Mouse (Mus musculus): ENCODE data around the gene Arsb. TPM values are rescaled to one million over a fixed set of nuclear protein-coding genes. Genes with fewer than 3 reads are reported as not detected.

The Arsb gene
- total and polyA plus RNA-seq, 2 experiments from 2014 or later, result 13.6 to 16.3 TPM

- Histone ChIP-seq H3K9ac (no peak overlapping the region), H3K36me3 (ENCODE audit: insufficient read depth) (no peaks in the 10 kb centered on the region), H3K9me3 (ENCODE audit: low read length) (no peaks in the 10 kb centered on the region), H3K27ac (ENCODE audit: low read depth, low read length) (peak overlapping the region; percentile 62), H3K4me3 (ENCODE audit: low read depth, low read length) (no peak overlapping the region), H3K4me1 (ENCODE audit: insufficient read depth) (peaks cover 11% of the 10 kb centered on the region; the same call in 1 of the 2 replicates), H3K4me2 (ENCODE audit: low read depth) (no peak overlapping the region), H3K27me3 (ENCODE audit: insufficient read depth, low read length) (no peaks in the 10 kb centered on the region)
- TF ChIP-seq CTCF (IDR thresholded peaks at IDR 0.05; ENCODE audit: low read depth), result no peak
- DNase-seq, result no peak
- peak; percentile 26; the same call in 1 of the 2 replicates for ATAC-seq
- WGBS, result 21% methylated on average over 2 of the region's 2 CpGs
Observed at GRCm38 (mm10) chr13:93839721-93840120, 68.3 kb downstream of the Arsb start.

GRCm38 (mm10) chr13:93840146-93840545, 68.7 kb downstream of the Arsb start:
- no peak for TF ChIP-seq CTCF (IDR thresholded peaks at IDR 0.05; ENCODE audit: low read depth)
- Histone ChIP-seq H3K4me3 (ENCODE audit: low read depth, low read length) (no peak overlapping the region), H3K4me1 (ENCODE audit: insufficient read depth) (peaks cover 11% of the 10 kb centered on the region; the same call in 1 of the 2 replicates), H3K27me3 (ENCODE audit: insufficient read depth, low read length) (no peaks in the 10 kb centered on the region), H3K4me2 (ENCODE audit: low read depth) (no peak overlapping the region), H3K36me3 (ENCODE audit: insufficient read depth) (no peaks in the 10 kb centered on the region), H3K9me3 (ENCODE audit: low read length) (no peaks in the 10 kb centered on the region), H3K9ac (no peak overlapping the region), H3K27ac (ENCODE audit: low read depth, low read length) (no peak overlapping the region)
- WGBS, result 79% methylated on average over 2 of the region's 2 CpGs
- DNase-seq (no peak), ATAC-seq (no peak)

GRCm38 (mm10) chr13:93846831-93847518, 75.5 kb downstream of the Arsb start:
- Histone ChIP-seq H3K27me3 (ENCODE audit: insufficient read depth, low read length) (no peaks in the 10 kb centered on the region), H3K36me3 (ENCODE audit: insufficient read depth) (no peaks in the 10 kb centered on the region), H3K4me3 (ENCODE audit: low read depth, low read length) (no peak overlapping the region), H3K4me1 (ENCODE audit: insufficient read depth) (no peaks in the 10 kb centered on the region), H3K27ac (ENCODE audit: low read depth, low read length) (no peak overlapping the region), H3K4me2 (ENCODE audit: low read depth) (no peak overlapping the region), H3K9me3 (ENCODE audit: low read length) (no peaks in the 10 kb centered on the region), H3K9ac (no peak overlapping the region)
- no peak for DNase-seq
- 77% methylated on average over 10 of the region's 10 CpGs for WGBS
- no peak for TF ChIP-seq CTCF (IDR thresholded peaks at IDR 0.05; ENCODE audit: low read depth)
- no peak for ATAC-seq

GRCm38 (mm10) chr13:93847614-93848013, 76.2 kb downstream of the Arsb start:
- WGBS, result 61% methylated on average over 4 of the region's 4 CpGs
- Histone ChIP-seq H3K4me1 (ENCODE audit: insufficient read depth) (no peaks in the 10 kb centered on the region), H3K36me3 (ENCODE audit: insufficient read depth) (no peaks in the 10 kb centered on the region), H3K27ac (ENCODE audit: low read depth, low read length) (no peak overlapping the region), H3K4me2 (ENCODE audit: low read depth) (no peak overlapping the region), H3K9ac (no peak overlapping the region), H3K27me3 (ENCODE audit: insufficient read depth, low read length) (no peaks in the 10 kb centered on the region), H3K9me3 (ENCODE audit: low read length) (no peaks in the 10 kb centered on the region), H3K4me3 (ENCODE audit: low read depth, low read length) (no peak overlapping the region)
- DNase-seq (no peak), ATAC-seq (no peak)
- no peak for TF ChIP-seq CTCF (IDR thresholded peaks at IDR 0.05; ENCODE audit: low read depth)

- 93% methylated on average over 6 of the region's 6 CpGs for WGBS
- H3K4me1 ChIP-seq (ENCODE audit: insufficient read depth), result no peaks in the 10 kb centered on the region
- H3K36me3 ChIP-seq (ENCODE audit: insufficient read depth), result no peaks in the 10 kb centered on the region
- H3K4me3 ChIP-seq (ENCODE audit: low read depth, low read length), result no peak overlapping the region
- H3K9me3 ChIP-seq (ENCODE audit: low read length), result no peaks in the 10 kb centered on the region
- H3K27me3 ChIP-seq (ENCODE audit: insufficient read depth, low read length), result no peaks in the 10 kb centered on the region
- ATAC-seq (no peak), DNase-seq (no peak)
- TF ChIP-seq CTCF (IDR thresholded peaks at IDR 0.05; ENCODE audit: low read depth), result no peak
- H3K27ac ChIP-seq (ENCODE audit: low read depth, low read length), result no peak overlapping the region
- no peak overlapping the region for H3K4me2 ChIP-seq (ENCODE audit: low read depth)
- H3K9ac ChIP-seq, result no peak overlapping the region
Observed at GRCm38 (mm10) chr13:93848615-93849014, 77.2 kb downstream of the Arsb start.

DNA sequence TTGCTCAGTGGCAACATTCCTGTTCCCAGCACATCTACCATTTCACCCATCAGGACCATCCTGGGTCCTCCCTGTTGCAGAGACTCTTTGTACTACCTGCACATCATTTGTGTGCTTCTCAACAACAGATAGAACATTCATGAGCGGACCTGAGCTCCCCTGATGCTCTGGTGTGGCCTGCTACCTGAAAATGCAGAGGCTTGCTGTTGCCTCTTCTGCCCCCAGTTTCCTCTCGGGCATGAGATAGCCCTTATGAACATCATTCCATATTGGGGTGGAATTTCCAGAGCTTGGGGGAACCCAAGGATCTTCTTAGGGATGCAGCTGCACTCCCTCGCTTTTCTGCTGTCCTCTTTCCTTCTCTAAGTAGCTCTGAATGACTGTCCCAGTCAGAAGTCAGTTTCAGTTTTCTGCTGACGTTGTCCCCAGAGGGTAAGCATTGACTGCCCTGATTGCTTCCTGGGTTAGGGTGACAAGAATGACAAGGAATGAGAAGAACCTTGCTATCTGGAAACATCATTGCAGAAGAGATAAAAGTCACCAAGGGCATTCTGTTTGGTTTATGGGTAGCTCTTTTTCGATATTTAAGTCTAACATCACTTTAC, 78.4 kb downstream of the Arsb start:
- Histone ChIP-seq H3K27ac (ENCODE audit: low read depth, low read length) (no peak overlapping the region), H3K4me2 (ENCODE audit: low read depth) (no peak overlapping the region), H3K9me3 (ENCODE audit: low read length) (no peaks in the 10 kb centered on the region), H3K27me3 (ENCODE audit: insufficient read depth, low read length) (no peaks in the 10 kb centered on the region), H3K9ac (no peak overlapping the region), H3K4me1 (ENCODE audit: insufficient read depth) (0 out of 2 replicates have a peak, but pooled peaks cover 2% of the 10 kb centered on the region), H3K36me3 (ENCODE audit: insufficient read depth) (no peaks in the 10 kb centered on the region), H3K4me3 (ENCODE audit: low read depth, low read length) (no peak overlapping the region)
- 83% methylated on average over 5 of the region's 5 CpGs for WGBS
- ATAC-seq (no peak), DNase-seq (no peak)
- TF ChIP-seq CTCF (IDR thresholded peaks at IDR 0.05; ENCODE audit: low read depth), result no peak

- ATAC-seq (no peak), DNase-seq (no peak)
- 0 out of 2 replicates have a peak, but pooled peaks cover 6% of the 10 kb centered on the region for H3K4me1 ChIP-seq (ENCODE audit: insufficient read depth)
- no peaks in the 10 kb centered on the region for H3K36me3 ChIP-seq (ENCODE audit: insufficient read depth)
- WGBS, result 69% methylated on average over 4 of the region's 4 CpGs
- H3K27me3 ChIP-seq (ENCODE audit: insufficient read depth, low read length), result no peaks in the 10 kb centered on the region
- no peak overlapping the region for H3K4me2 ChIP-seq (ENCODE audit: low read depth)
- H3K9ac ChIP-seq, result no peak overlapping the region
- H3K27ac ChIP-seq (ENCODE audit: low read depth, low read length), result no peak overlapping the region
- no peak for TF ChIP-seq CTCF (IDR thresholded peaks at IDR 0.05; ENCODE audit: low read depth)
- H3K9me3 ChIP-seq (ENCODE audit: low read length), result no peaks in the 10 kb centered on the region
- H3K4me3 ChIP-seq (ENCODE audit: low read depth, low read length), result no peak overlapping the region
Observed at GRCm38 (mm10) chr13:93850674-93851073, 79.2 kb downstream of the Arsb start.

All from forebrain, postnatal 0 days (tissue).